Comparison of ENCODE assay signal across 24 mouse cellular contexts in the genomic region with DNA sequence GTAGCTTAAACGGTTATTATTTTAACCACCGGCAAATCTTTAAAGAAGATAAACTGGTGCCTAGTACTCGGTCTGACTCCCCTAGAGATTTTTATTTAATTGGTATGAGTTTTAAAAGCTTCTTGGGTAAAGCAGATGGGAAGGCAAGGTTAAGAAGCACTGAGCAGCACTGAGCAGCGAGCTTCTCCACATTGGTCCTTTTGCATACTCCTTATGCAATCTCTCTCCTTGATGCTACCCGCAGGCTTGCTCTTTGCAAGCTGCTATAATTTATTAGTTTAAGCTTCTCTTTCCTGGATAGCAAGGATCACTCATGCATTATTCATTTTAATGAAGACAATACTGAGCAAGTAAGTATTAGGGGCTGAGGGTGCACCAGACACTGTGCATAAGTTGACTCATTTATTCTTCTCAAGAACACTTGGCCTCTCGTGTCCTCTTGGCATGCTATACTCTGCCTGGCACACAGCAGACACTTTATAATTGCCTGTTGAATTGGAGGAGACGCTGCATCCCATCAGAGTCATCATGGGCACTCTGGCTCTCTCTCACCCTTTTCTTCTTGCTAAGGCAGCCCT.
DNase-seq lines count a peak whose midpoint lies in the region; ATAC-seq and TF ChIP-seq lines count a peak whose summit lies in the region.
"Had no signal": no experiment of that assay in that cellular context is flagged by ENCODE, and none has a peak within 500 bp of the region (broad histone marks: within the 10 kb centered on the region; RNA-seq: fewer than 3 reads in every experiment).

No protein-coding gene starts in this region.

- DNase-seq in heart, adult 11 months: peak; percentile 63
- DNase-seq in heart, adult 2 months: no peak
- no peak for DNase-seq in neural tube, embryonic 10.5 days (ENCODE audit: extremely low spot score, low spot score)
- DNase-seq in midbrain, postnatal 0 days (ENCODE audit: low spot score): peak; percentile 39
- no peak for DNase-seq in urinary bladder, adult 2 months (ENCODE audit: low spot score)
- no peak for DNase-seq in kidney, adult 8-10 months
- DNase-seq: adrenal gland, postnatal 36 days; cerebellum, adult 18-20 months; cerebellum, postnatal 14 days; heart, postnatal 10 days; kidney, adult 11 months; kidney, postnatal 4 days; layer of hippocampus, adult 9-11 months; lung, embryonic 14.5 days; right cerebral cortex, adult 18-20 months; right cerebral cortex, postnatal 4 days; thymus, postnatal 36 days had no signal

- no peaks in the 10 kb centered on the region for H3K4me1 ChIP-seq in heart, adult 2 months (ENCODE audit: control insufficient read depth, insufficient read depth, low read length)
- H3K4me1 ChIP-seq in neural tube, embryonic 12.5 days: no peaks in the 10 kb centered on the region
- no peaks in the 10 kb centered on the region for H3K4me1 ChIP-seq in midbrain, postnatal 0 days (ENCODE audit: insufficient read depth, low read length)
- H3K4me1 ChIP-seq: embryonic facial prominence, embryonic 12.5 days; forebrain, embryonic 13.5 days; heart, embryonic 12.5 days; limb, embryonic 15.5 days; stomach, embryonic 15.5 days had no signal

- H3K9me3 ChIP-seq in neural tube, embryonic 12.5 days: no peaks in the 10 kb centered on the region
- no peaks in the 10 kb centered on the region for H3K9me3 ChIP-seq in midbrain, postnatal 0 days (ENCODE audit: low read length)
- H3K9me3 ChIP-seq: embryonic facial prominence, embryonic 12.5 days; forebrain, embryonic 13.5 days; heart, embryonic 12.5 days; limb, embryonic 15.5 days; stomach, embryonic 15.5 days had no signal

- no peak overlapping the region for H3K9ac ChIP-seq in heart, adult 2 months (ENCODE audit: low read depth, low read length)
- no peak overlapping the region for H3K9ac ChIP-seq in neural tube, embryonic 12.5 days
- no peak overlapping the region for H3K9ac ChIP-seq in midbrain, postnatal 0 days (replicated peaks; ENCODE audit: low read length, poor library complexity, severe bottlenecking)
- H3K9ac ChIP-seq: embryonic facial prominence, embryonic 12.5 days; forebrain, embryonic 13.5 days; heart, embryonic 12.5 days; limb, embryonic 15.5 days; liver, embryonic 14.5 days; lung, embryonic 14.5 days; stomach, embryonic 15.5 days had no signal

- intact Hi-C loops in heart, adult 2 months (cut with DNase I): no loop called here

- no peak overlapping the region for H3K27ac ChIP-seq in heart, adult 2 months
- no peak overlapping the region for H3K27ac ChIP-seq in neural tube, embryonic 12.5 days
- no peak overlapping the region for H3K27ac ChIP-seq in midbrain, postnatal 0 days (ENCODE audit: low read depth, low read length)
- H3K27ac ChIP-seq: embryonic facial prominence, embryonic 12.5 days; forebrain, embryonic 13.5 days; limb, embryonic 15.5 days; liver, embryonic 14.5 days; stomach, embryonic 15.5 days had no signal

- no peak overlapping the region for H3K4me2 ChIP-seq in neural tube, embryonic 12.5 days (replicated peaks)
- H3K4me2 ChIP-seq in midbrain, postnatal 0 days (ENCODE audit: low read depth, low read length, poor library complexity, severe bottlenecking): no peak overlapping the region
- H3K4me2 ChIP-seq: embryonic facial prominence, embryonic 12.5 days; forebrain, embryonic 13.5 days; heart, embryonic 12.5 days; limb, embryonic 15.5 days; lung, embryonic 14.5 days; stomach, embryonic 15.5 days had no signal

- peak; percentile 37 for ATAC-seq in neural tube, embryonic 12.5 days (ENCODE audit: low FRiP score, low read depth)
- no peak for ATAC-seq in midbrain, postnatal 0 days (ENCODE audit: low FRiP score)
- ATAC-seq: forebrain, embryonic 13.5 days had no signal

- H3K36me3 ChIP-seq in heart, adult 2 months (ENCODE audit: control insufficient read depth, insufficient read depth, low read length): no peaks in the 10 kb centered on the region
- no peaks in the 10 kb centered on the region for H3K36me3 ChIP-seq in neural tube, embryonic 12.5 days
- H3K36me3 ChIP-seq in midbrain, postnatal 0 days (ENCODE audit: insufficient read depth, low read length): no peaks in the 10 kb centered on the region
- H3K36me3 ChIP-seq: embryonic facial prominence, embryonic 12.5 days; heart, embryonic 12.5 days; limb, embryonic 15.5 days; stomach, embryonic 15.5 days had no signal

- no peaks in the 10 kb centered on the region for H3K79me2 ChIP-seq in heart, adult 2 months (replicated peaks; ENCODE audit: control insufficient read depth, insufficient read depth, low read length)

- 83% methylated on average over 7 of the region's 7 CpGs for WGBS in heart, adult 2 months
- 63% methylated on average over 7 of the region's 7 CpGs for WGBS in neural tube, embryonic 12.5 days
- 50% methylated on average over 7 of the region's 7 CpGs for WGBS in midbrain, postnatal 0 days

- TF ChIP-seq POLR2A in heart, adult 2 months (IDR thresholded peaks at IDR 0.05; ENCODE audit: insufficient read depth, low read depth, low read length): no peak

- no peaks in the 10 kb centered on the region for H3K27me3 ChIP-seq in heart, adult 2 months (ENCODE audit: control insufficient read depth, insufficient read depth, low read length)
- no peaks in the 10 kb centered on the region for H3K27me3 ChIP-seq in neural tube, embryonic 12.5 days (replicated peaks)
- no peaks in the 10 kb centered on the region for H3K27me3 ChIP-seq in midbrain, postnatal 0 days (ENCODE audit: insufficient read depth, low read length)
- H3K27me3 ChIP-seq: embryonic facial prominence, embryonic 12.5 days; forebrain, embryonic 13.5 days; heart, embryonic 12.5 days; limb, embryonic 15.5 days; stomach, embryonic 15.5 days had no signal

- no peak for TF ChIP-seq EP300 in heart, adult 2 months (IDR thresholded peaks at IDR 0.05; ENCODE audit: insufficient read depth, low read depth, low read length)

- no peak for TF ChIP-seq CTCF in heart, adult 2 months (IDR thresholded peaks at IDR 0.05)
- TF ChIP-seq CTCF in midbrain, postnatal 0 days (IDR thresholded peaks at IDR 0.05): no peak

- no peak overlapping the region for H3K4me3 ChIP-seq in heart, adult 2 months
- H3K4me3 ChIP-seq in neural tube, embryonic 12.5 days: no peak overlapping the region
- H3K4me3 ChIP-seq in midbrain, postnatal 0 days (ENCODE audit: low read depth, low read length): no peak overlapping the region
- H3K4me3 ChIP-seq: embryonic facial prominence, embryonic 12.5 days; forebrain, embryonic 13.5 days; heart, embryonic 12.5 days; limb, embryonic 15.5 days; stomach, embryonic 15.5 days had no signal

Comparison
In these comparisons a context has a peak if more than half of its experiments do, and no peak if none do; other contexts are left out.
1. DNase-seq: peak in heart, adult 11 months (single experiment) and midbrain, postnatal 0 days (single experiment); none in heart, adult 2 months (0 of 2), neural tube, embryonic 10.5 days (single experiment), urinary bladder, adult 2 months (single experiment) and kidney, adult 8-10 months (0 of 2).